Mouse (Mus musculus): Measurements from ENCODE around the gene Timeless. TPM values are rescaled to one million over a fixed set of nuclear protein-coding genes. Genes with fewer than 3 reads are reported as not detected.
"Not testable (repeated sequence)": the region's sequence is repeated elsewhere in the genome, so short reads cannot be mapped to it uniquely, and the experiment has no call there.

Timeless gene
- total RNA-seq, 2 experiments from 2014 or later = 2.1 to 3.2 TPM

GRCm38 (mm10) chr10:128212871-128213323 lies 19.0 kb upstream of the Timeless start:
- peak; percentile 56 for DNase-seq (ENCODE audit: low spot score)

GRCm38 (mm10) chr10:128214112-128214511 lies 17.8 kb upstream of the Timeless start:
- not testable (repeated sequence) for DNase-seq (ENCODE audit: low spot score)

GRCm38 (mm10) chr10:128214981-128215380 lies 16.9 kb upstream of the Timeless start:
- no peak for DNase-seq (ENCODE audit: low spot score)

DNA sequence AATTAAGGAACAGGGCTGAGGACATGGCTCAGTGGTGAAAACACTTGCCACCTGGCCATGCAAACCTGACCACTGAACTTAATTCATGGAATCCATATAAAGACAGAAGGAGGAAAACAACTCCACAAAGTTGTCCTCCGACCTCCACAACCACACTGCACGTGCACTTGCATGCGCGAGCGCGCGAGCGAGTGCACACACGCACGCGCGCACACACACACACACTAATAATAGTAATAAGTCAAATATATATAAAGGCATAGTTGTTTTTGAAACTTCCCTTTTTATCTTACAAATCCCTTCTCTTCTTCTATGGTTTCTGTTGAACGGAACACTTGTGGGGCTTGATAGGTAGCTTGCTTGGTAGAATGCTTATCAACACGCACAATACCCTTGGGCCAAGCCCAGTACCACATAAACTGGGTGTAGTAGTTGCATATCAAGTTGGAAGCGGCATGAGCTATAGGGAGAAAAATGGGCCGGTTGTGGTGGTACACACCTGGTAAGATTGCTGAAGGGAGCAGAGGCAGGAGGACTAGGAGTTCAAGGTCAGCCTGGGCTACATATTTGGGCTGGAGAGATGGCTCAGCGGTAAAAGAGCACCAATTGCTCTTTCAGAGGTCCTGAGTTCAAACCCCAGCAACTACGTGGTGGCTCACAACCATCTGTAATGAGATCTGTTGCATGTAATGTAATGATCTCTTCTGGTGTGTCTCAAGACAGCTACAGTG lies 13.3 kb upstream of the Timeless start:
- DNase-seq (ENCODE audit: low spot score) = no peak

DNA sequence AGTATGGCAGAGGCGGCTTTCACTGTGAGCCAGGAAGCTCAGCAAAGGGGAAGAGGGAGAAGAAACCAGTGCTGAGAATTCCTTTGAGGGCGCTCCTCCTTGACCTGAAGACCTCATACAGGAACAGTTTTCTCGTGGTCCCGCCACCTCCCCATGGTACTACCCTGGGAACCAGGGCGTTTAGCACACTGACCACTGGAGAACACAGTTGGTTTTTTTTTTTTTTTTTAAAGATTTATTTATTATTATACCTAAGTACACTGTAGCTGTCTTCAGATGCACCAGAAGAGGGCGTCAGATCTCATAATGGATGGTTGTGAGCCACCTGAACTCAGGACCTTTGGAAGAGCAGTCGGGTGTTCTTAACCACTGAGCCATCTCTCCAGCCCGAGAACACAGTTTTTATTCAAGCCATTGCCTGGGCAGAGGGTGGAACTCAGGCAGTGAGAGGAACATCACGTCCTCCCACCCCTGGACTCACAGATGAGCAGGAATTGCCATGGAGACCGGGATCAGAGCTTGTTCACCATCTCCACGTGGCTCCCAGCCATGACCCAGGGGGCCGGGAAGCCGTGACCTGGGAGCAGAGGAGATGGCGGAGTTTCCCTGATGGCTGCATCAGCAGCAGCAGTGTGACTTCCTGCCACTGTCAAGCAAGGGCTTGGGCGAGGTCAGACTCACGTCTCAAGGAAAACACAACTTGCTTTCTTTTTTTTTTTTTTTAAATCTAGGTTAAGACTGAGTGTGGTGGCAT lies 10.2 kb upstream of the Timeless start:
- DNase-seq (ENCODE audit: low spot score) = no peak

- no peak for DNase-seq (ENCODE audit: low spot score)
Observed at GRCm38 (mm10) chr10:128225064-128225463, 6.8 kb upstream of the Timeless start.

GRCm38 (mm10) chr10:128225538-128225937 lies 6.3 kb upstream of the Timeless start, which contains the start of gene Mip:
Gene Mip, plus strand, starts transcription at chr10:128225838.
- no peak for DNase-seq (ENCODE audit: low spot score)

DNA sequence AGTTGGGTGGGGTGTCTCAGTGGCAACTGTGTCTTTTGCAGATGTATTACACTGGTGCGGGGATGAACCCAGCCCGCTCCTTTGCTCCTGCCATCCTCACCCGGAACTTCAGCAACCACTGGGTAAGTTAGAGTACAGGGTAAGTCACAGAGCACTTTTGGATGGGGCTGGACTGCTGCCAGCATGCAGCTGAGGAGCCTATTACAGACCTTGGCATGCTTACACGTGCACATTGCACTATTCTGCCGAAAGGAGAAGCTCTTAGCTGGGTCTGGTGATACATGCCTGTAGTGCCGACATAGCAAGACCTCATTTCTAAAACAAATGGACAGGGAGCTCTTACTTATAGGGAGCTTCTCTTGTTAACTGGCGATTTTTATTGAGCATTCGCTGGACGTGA lies 4.3 kb upstream of the Timeless start:
- DNase-seq (ENCODE audit: low spot score) = no peak

- DNase-seq (ENCODE audit: low spot score) = no peak
Observed at GRCm38 (mm10) chr10:128228009-128228408, 3.9 kb upstream of the Timeless start.

DNA sequence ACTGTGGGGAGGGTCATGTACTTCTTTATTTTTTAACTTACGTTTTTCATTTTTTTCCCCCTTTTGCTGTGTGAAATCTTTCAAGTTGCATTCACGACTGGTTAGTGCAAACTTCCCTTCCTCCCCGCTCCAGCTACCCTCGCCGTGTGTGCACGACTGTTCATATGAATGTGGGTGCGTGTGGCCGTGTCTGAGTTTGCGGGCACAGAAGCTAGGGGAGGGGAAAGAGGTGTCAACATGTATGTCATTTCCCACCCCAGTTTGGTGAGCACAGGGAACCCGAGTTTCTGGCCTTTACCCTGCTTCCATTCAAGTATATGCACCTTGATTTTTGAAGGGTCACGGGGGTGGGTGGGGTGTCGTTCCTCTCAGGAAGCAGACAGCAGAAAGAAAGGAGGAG lies 1.3 kb upstream of the Timeless start:
- DNase-seq (ENCODE audit: low spot score) = no peak

GRCm38 (mm10) chr10:128231146-128231545 lies 719 bp upstream of the Timeless start:
- no peak for DNase-seq (ENCODE audit: low spot score)

- DNase-seq (ENCODE audit: low spot score) = peak; percentile 69
Observed at GRCm38 (mm10) chr10:128232420-128232985, 638 bp downstream of the Timeless start.

- DNase-seq (ENCODE audit: low spot score) = no peak
Observed at GRCm38 (mm10) chr10:128236321-128236720, 4.5 kb downstream of the Timeless start.

DNA sequence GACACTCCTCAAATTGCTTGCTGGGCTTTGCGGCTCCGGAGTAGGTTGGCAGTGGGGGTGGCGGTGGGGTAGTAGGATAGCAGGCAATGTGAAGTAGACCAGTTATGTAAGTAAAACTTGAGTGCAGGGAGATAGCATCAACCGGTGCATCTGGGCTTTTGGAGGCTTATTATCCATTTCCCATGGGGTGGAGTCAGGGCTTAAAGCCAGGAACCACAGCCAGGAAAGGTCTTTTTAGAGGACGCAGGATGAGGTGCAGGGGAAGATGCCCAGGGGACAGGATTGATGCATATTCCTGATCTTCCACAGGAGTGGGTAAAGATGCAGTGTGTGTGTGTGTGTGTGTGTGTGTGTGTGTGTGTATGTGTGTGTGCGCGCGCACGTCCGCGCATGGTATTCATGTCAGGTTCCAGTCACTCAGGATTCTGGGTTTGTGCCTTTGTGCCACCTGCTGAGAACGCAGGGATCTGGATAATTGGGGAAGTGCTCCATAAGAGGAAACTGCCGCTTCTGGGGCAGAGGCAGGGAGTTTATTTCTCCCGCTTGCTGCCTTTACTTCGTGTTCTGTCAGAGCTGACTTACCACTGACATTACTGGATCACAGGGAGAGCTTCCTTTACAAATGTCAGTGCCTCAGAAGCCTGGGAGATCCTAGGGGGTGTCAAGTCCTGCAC lies 6.1 kb downstream of the Timeless start:
- peak; percentile 32 for DNase-seq (ENCODE audit: low spot score)

DNA sequence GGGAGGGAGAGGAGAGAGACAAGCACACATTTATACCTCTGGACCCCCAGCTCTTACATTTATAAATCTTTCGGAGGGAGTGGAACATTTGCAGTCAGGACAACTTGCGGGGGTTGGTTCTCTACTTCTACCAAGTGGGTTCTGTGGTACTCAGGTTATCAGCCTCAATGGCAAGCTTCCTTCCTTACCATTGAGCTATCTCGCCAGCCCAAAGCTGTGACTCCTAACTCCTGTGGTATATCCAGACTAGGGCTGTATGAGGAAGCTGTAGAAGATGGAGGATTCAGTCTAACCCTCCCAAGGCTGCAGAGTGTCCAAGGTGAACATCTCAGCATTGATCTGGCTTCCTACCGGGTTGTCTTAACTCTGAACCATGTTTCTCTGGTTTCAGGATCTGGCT lies 7.3 kb downstream of the Timeless start:
- DNase-seq (ENCODE audit: low spot score) = no peak

- no peak for DNase-seq (ENCODE audit: low spot score)
Observed at GRCm38 (mm10) chr10:128240131-128240530, 8.3 kb downstream of the Timeless start.

GRCm38 (mm10) chr10:128243252-128243651 lies 11.4 kb downstream of the Timeless start:
- DNase-seq (ENCODE audit: low spot score) = no peak

GRCm38 (mm10) chr10:128244121-128244520 lies 12.3 kb downstream of the Timeless start:
- DNase-seq (ENCODE audit: low spot score) = no peak

DNA sequence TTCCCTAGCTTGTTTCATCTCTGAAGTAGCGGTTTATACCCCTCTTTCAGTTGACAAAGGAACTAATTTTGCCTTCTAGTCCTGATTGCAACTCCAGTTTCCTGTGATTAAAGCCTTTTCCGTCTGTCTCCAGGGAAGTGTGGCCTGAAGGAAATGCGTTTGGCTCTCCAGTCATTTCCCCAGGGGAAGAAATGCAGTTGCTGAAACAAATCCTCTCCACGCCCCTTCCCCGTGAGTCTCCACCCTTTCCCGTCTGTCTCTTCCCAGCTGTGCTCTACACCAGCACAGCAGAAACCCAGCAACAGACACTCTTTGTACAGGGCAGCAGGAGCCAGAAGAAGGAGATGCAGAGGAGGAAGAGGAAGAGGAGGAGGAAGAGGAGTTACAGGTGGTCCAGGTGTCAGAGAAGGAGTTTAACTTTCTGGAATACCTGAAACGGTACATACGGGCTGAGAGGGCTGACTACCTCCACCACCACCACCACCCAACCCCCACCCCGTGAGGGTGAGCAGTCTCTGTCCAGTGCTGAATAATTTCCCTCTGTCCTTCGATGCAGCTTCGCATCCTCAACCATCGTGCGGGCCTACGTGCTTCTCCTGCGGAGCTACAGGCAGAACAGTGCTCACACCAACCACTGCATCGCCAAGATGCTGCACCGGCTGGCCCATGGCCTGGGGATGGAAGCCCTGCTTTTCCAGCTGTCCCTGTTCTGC lies 15.3 kb downstream of the Timeless start:
- peak; percentile 62 for DNase-seq (ENCODE audit: low spot score)

GRCm38 (mm10) chr10:128250565-128250964 lies 18.7 kb downstream of the Timeless start:
- DNase-seq (ENCODE audit: low spot score) = no peak

- no peak for DNase-seq (ENCODE audit: low spot score)
Observed at GRCm38 (mm10) chr10:128253677-128254255, 21.9 kb downstream of the Timeless start, which contains the start of gene Apon. Gene Apon, plus strand, starts transcription at chr10:128254096.

Measured in gastrocnemius, adult 18-20 months (tissue).